Mouse (Mus musculus) MEL (cell line): Measurements from ENCODE around the gene Ciao2a. TPM values are rescaled to one million over a fixed set of nuclear protein-coding genes. Genes with fewer than 3 reads are reported as not detected.

ENCODE experiments used
- DNase-seq: peaks from one replicate; pipeline ENCODE4 v3.0.0; 2011; ENCODE audit warnings: low read depth, low spot score
- H3K27ac ChIP-seq: 2 replicates; pipeline ENCODE4 v1.5.1; 2012; ENCODE audit warnings: low read depth, mild to moderate bottlenecking, control low read depth, low read length, moderate library complexity; ENCODE audit not compliant: control insufficient read depth
- H3K27me3 ChIP-seq, 2 experiments: fragments of 150-350 bp in 1 of 2; sonication (generic) in 1 of 2; 2 replicates each; pipeline ENCODE4 v1.6.1; 2012; ENCODE audit warnings: low read length in 2 of 2, mild to moderate bottlenecking in 2 of 2, improper control_type of control experiment in 1 of 2, moderate library complexity in 1 of 2; ENCODE audit not compliant: insufficient read depth in 2 of 2, control insufficient read depth in 1 of 2
- H3K36me3 ChIP-seq, 2 experiments: 2 replicates each; pipeline ENCODE4 v1.6.1; 2012 to 2014; ENCODE audit warnings: low read length in 2 of 2, improper control_type of control experiment in 1 of 2, inconsistent platforms in 1 of 2, mild to moderate bottlenecking in 1 of 2; ENCODE audit not compliant: insufficient read depth in 2 of 2, control insufficient read depth in 1 of 2
- H3K4me1 ChIP-seq, 2 experiments: fragments of 150-350 bp in 1 of 2; sonication (generic) in 1 of 2; 2 replicates each; pipeline ENCODE4 v1.6.1; 2012; ENCODE audit warnings: low read length in 2 of 2, improper control_type of control experiment in 1 of 2, mild to moderate bottlenecking in 1 of 2; ENCODE audit not compliant: insufficient read depth in 2 of 2, control insufficient read depth in 1 of 2
- H3K4me3 ChIP-seq, 2 experiments: fragments of 150-350 bp in 1 of 2; sonication (generic) in 1 of 2; 2 replicates each; pipeline ENCODE4 v1.5.1; 2012; ENCODE audit warnings: low read depth in 2 of 2, low read length in 2 of 2, mild to moderate bottlenecking in 2 of 2, moderate library complexity in 2 of 2, control low read depth in 1 of 2, improper control_type of control experiment in 1 of 2; ENCODE audit not compliant: control insufficient read depth in 1 of 2, insufficient read depth in 1 of 2
- H3K79me2 ChIP-seq: 2 replicates; pipeline ENCODE4 v1.6.1; 2012; ENCODE audit warnings: mild to moderate bottlenecking, low read length, moderate library complexity; ENCODE audit not compliant: control insufficient read depth, poor library complexity, insufficient read depth
- H3K9ac ChIP-seq: 2 replicates; pipeline ENCODE4 v1.6.1; 2012; ENCODE audit warnings: low read depth, mild to moderate bottlenecking, control low read depth, low read length, moderate library complexity; ENCODE audit not compliant: control insufficient read depth, poor library complexity, severe bottlenecking
- H3K9me3 ChIP-seq: fragments of 150-350 bp; sonication (generic); replicated peaks from 2 replicates; pipeline ENCODE4 v1.6.1; 2012; ENCODE audit warnings: mild to moderate bottlenecking, low read length, improper control_type of control experiment, moderate library complexity; ENCODE audit not compliant: insufficient read depth
- CHD1 ChIP-seq: IDR thresholded peaks from 2 replicates; pipeline ENCODE4 v1.6.1; 2012; ENCODE audit warnings: low read depth, mild to moderate bottlenecking, inconsistent platforms, low read length, improper control_type of control experiment
- CHD2 ChIP-seq: IDR thresholded peaks from 2 replicates; pipeline ENCODE4 v1.6.1; 2011; ENCODE audit warnings: low read length, improper control_type of control experiment
- ELF1 ChIP-seq: IDR thresholded peaks from 2 replicates; pipeline ENCODE4 v1.6.1; 2014; ENCODE audit warnings: low read depth, mild to moderate bottlenecking, inconsistent platforms, low read length, improper control_type of control experiment, moderate library complexity
- GABPA ChIP-seq: IDR thresholded peaks from 2 replicates; pipeline ENCODE4 v1.6.1; 2012; ENCODE audit warnings: low read depth, mild to moderate bottlenecking, inconsistent platforms, low read length, improper control_type of control experiment, moderate library complexity
- JUND ChIP-seq: IDR thresholded peaks from 2 replicates; pipeline ENCODE4 v1.6.1; 2011; ENCODE audit warnings: low read depth, mild to moderate bottlenecking, improper control_type of control experiment, low read length
- KAT2A ChIP-seq: conservative IDR thresholded peaks from 2 replicates; pipeline ENCODE4 v1.6.1; 2012; ENCODE audit warnings: low read depth, low read length, improper control_type of control experiment, inconsistent platforms
- MAFK ChIP-seq: IDR thresholded peaks from 2 replicates; pipeline ENCODE4 v1.6.1; 2011; ENCODE audit warnings: low read depth, mild to moderate bottlenecking, low read length, improper control_type of control experiment, borderline replicate concordance
- MAX ChIP-seq: IDR thresholded peaks from 2 replicates; pipeline ENCODE4 v1.6.1; 2011; ENCODE audit warnings: low read length, improper control_type of control experiment
- MAZ ChIP-seq: IDR thresholded peaks from 2 replicates; pipeline ENCODE4 v1.6.1; 2012; ENCODE audit warnings: low read depth, mild to moderate bottlenecking, inconsistent platforms, low read length, improper control_type of control experiment
- MYB ChIP-seq: IDR thresholded peaks from 2 replicates; pipeline ENCODE4 v1.6.1; 2011; ENCODE audit warnings: mild to moderate bottlenecking, low read depth, low read length, improper control_type of control experiment
- MYC ChIP-seq: IDR thresholded peaks from 2 replicates; pipeline ENCODE4 v1.6.1; 2011; ENCODE audit warnings: low read depth, mild to moderate bottlenecking, low read length, improper control_type of control experiment, moderate library complexity
- NELFE ChIP-seq: IDR thresholded peaks from 2 replicates; pipeline ENCODE4 v1.6.1; 2011; ENCODE audit warnings: low read depth, low read length, improper control_type of control experiment
- POLR2AphosphoS2 ChIP-seq: IDR thresholded peaks from 2 replicates; pipeline ENCODE4 v1.6.1; 2011; ENCODE audit warnings: low read length, improper control_type of control experiment
- RCOR1 ChIP-seq: IDR thresholded peaks from 2 replicates; pipeline ENCODE4 v1.6.1; 2012; ENCODE audit warnings: low read depth, mild to moderate bottlenecking, inconsistent platforms, low read length, improper control_type of control experiment
- SIN3A ChIP-seq: IDR thresholded peaks from 2 replicates; pipeline ENCODE4 v1.6.1; 2012; ENCODE audit warnings: low read length, improper control_type of control experiment, inconsistent platforms
- TAL1 ChIP-seq: IDR thresholded peaks from 2 replicates; pipeline ENCODE4 v1.6.1; 2012; ENCODE audit warnings: mild to moderate bottlenecking, inconsistent platforms, low read length, moderate library complexity, mixed read lengths
- UBTF ChIP-seq: IDR thresholded peaks from 2 replicates; pipeline ENCODE4 v1.6.1; 2012; ENCODE audit warnings: low read depth, mild to moderate bottlenecking, inconsistent platforms, low read length, improper control_type of control experiment, moderate library complexity, borderline replicate concordance; ENCODE audit not compliant: insufficient read depth
- USF1 ChIP-seq: IDR thresholded peaks from 2 replicates; pipeline ENCODE4 v1.6.1; 2014; ENCODE audit warnings: low read depth, mild to moderate bottlenecking, inconsistent platforms, low read length, improper control_type of control experiment, moderate library complexity
- ZC3H11A ChIP-seq: IDR thresholded peaks from 2 replicates; pipeline ENCODE4 v1.6.1; 2012; ENCODE audit warnings: low read depth, mild to moderate bottlenecking, inconsistent platforms, low read length, improper control_type of control experiment
- ZNF384 ChIP-seq: IDR thresholded peaks from 2 replicates; pipeline ENCODE4 v1.6.1; 2012; ENCODE audit warnings: low read depth, mild to moderate bottlenecking, inconsistent platforms, low read length, improper control_type of control experiment
- polyA plus RNA-seq, 2 experiments: library from polyadenylated mRNA; stranded (reverse) in 1 of 2; unstranded in 1 of 2; fragments of >175 nt in 1 of 2; fragments of >200 nt in 1 of 2; gene quantifications; 2 replicates each; pipeline versions ENCODE4 v1.2.1 to v1.2.4; 2012; ENCODE audit warnings: low replicate concordance in 2 of 2, low read depth in 1 of 2; ENCODE audit not compliant: insufficient read length in 2 of 2, insufficient read depth in 1 of 2, missing spikeins in 1 of 2
- total RNA-seq: library from RNA; depleted of rRNA; stranded (reverse); fragments of 300-350 nt; gene quantifications from 2 replicates; pipeline ENCODE4 v1.2.3, GENCODE M21; 2012

Ciao2a gene
- total and polyA plus RNA-seq, 3 experiments, result 88.1 to 121 TPM; not detected in 1

DNA sequence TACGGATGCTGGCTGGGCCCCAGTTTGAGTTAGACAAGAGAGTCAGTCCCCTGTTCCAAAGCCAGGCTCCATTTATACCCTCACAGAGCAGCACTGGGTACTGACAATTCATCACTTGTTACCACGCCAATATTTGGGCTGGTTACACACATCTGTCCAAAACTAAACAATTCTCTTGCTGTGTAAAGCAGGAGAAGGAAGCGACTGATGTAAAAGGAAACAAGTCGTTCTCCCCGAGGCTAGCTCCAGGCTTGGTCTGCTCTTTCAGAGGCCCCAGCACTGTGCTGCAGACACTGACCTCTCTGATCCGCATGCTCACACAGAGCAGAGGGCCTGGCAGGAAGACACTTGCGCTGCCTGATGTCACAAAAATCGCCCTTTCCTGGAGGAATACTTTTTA, 24.8 kb upstream of the Ciao2a start:
- Histone ChIP-seq H3K79me2 (no peaks in the 10 kb centered on the region), H3K36me3 (peaks cover 0 to 25% of the 10 kb centered on the region in 2 experiments; a peak in 2 of 4 replicates), H3K27me3 (no peaks in the 10 kb centered on the region), H3K27ac (no peak overlapping the region), H3K9ac (no peak overlapping the region), H3K9me3 (no peaks in the 10 kb centered on the region), H3K4me1 (no peaks in the 10 kb centered on the region), H3K4me3 (no peak overlapping the region)
- DNase-seq, result no peak
- TF ChIP-seq USF1 (no peak), MYC (no peak), CHD2 (no peak), MYB (no peak), ELF1 (no peak), SIN3A (no peak), CHD1 (no peak), POLR2AphosphoS2 (no peak), KAT2A (no peak), ZC3H11A (no peak), RCOR1 (no peak)

DNA sequence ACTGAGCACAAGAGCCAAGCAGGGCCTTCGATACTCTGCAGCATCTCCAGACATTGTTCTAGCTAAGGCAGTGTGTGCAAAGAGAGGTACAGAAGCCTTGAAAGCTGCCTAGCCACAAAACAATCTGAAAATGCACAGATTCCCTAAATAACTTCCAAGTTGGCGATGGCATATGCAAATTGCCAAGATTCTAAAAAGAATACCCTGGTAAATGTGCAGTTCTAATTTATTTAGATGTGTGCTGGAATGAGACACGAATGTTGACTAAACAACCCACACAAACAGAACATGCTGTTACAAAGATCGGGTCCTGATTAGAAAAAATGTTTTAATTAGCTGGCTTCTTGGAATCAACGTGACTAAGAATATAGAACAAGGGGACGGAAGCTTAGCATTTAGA, 23.7 kb upstream of the Ciao2a start:
- H3K4me1 ChIP-seq, result no peaks in the 10 kb centered on the region
- H3K9ac ChIP-seq, result no peak overlapping the region
- peaks cover 0 to 21% of the 10 kb centered on the region in 2 experiments; a peak in 2 of 4 replicates for H3K36me3 ChIP-seq
- H3K9me3 ChIP-seq, result no peaks in the 10 kb centered on the region
- TF ChIP-seq MYB, result no peak
- no peak for TF ChIP-seq MAX
- no peak for TF ChIP-seq ZNF384
- TF ChIP-seq MAZ, result no peak
- no peak for TF ChIP-seq UBTF
- TF ChIP-seq USF1, result no peak
- no peak for TF ChIP-seq NELFE
- no peak for TF ChIP-seq TAL1
- no peak for TF ChIP-seq MAFK
- TF ChIP-seq GABPA, result no peak
- no peak for TF ChIP-seq JUND
- TF ChIP-seq RCOR1, result no peak
- no peaks in the 10 kb centered on the region for H3K79me2 ChIP-seq
- no peak overlapping the region for H3K4me3 ChIP-seq
- no peaks in the 10 kb centered on the region for H3K27me3 ChIP-seq
- DNase-seq, result no peak
- H3K27ac ChIP-seq, result no peak overlapping the region
